Mouse (Mus musculus): ENCODE results near the gene Egfl8.

Gene Egfl8

DNA sequence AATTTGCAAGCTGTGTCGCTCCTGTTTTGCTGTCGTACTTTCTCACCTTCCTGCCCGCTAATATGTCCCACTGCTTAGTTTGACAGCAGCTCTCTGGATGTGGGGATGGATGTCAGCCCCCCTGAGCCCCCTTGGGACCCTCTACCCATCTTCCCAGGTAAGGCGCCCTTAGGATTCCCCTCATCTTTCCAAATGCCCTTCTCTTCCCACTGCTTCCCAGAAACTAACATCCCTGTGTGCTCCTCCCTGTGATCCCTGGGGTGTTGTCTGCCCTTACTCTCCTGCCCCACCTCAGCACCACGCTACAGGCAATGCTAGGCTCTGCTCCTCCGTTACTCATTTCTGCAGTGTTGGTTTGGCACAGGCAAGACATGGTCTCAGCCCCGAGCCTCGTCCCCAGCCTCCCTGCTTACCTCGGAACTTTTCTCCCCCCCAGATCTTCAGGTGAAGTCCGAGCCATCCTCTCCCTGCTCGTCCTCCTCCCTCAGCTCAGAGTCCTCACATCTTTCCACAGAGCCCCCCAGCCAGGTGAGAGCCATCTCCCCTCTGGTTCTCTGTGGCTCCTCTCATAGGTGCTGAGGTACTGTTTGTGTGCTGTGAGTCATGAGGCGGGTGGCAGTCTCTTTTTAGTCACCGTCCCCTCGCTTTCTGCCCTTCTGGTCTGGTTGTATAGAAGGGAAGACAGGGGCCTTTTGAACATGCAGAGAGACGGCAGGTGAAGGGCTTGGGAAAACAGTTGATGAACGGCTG is 32.5 kb upstream of the Egfl8 start:
- DNase-seq = no peak

DNA sequence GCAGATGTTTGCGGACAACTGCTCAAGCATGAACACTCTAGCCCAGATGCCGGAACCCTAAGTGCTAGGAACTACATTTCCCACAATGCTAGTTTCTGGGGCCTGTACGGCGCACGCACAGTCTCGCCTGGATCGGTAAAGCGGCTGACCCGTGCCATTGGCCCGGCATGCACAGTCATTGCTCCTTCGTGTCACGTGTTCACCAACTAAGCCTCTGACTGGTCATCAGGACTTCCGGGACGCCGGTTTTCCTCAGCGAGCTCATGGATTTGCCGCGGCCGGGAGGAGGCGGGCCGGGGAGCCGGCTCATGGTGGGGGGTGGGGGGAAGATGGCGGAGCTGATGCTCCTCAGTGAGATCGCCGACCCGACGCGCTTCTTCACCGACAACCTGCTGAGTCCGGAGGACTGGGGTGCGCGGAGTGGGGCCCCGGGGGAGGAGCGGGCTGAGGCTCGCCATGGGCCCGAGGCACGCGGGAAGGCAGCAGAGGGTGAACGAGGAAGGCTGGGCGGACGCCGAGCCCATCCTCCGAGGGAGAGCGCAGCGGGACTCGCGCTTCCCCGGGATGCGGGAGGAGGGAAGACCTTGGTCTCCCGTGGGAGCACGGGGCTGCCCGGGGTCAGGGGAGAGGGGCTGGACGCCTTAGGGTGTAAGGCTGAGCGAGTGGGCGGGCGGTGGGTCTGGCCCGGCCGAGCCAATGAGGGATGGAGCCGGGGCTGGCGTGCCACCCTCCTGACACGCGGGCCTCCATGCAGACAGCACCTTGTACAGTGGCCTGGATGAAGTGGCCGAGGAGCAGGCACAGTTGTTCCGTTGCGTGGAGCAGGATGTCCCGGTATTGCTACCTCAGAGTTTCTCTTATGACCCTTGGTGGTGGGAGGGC is 31.4 kb upstream of the Egfl8 start, which contains the start of gene Atf6b:
Gene Atf6b, plus strand, starts transcription at position 241 of the 882 bp plus-strand sequence.
- DNase-seq = peak; percentile 99

DNA sequence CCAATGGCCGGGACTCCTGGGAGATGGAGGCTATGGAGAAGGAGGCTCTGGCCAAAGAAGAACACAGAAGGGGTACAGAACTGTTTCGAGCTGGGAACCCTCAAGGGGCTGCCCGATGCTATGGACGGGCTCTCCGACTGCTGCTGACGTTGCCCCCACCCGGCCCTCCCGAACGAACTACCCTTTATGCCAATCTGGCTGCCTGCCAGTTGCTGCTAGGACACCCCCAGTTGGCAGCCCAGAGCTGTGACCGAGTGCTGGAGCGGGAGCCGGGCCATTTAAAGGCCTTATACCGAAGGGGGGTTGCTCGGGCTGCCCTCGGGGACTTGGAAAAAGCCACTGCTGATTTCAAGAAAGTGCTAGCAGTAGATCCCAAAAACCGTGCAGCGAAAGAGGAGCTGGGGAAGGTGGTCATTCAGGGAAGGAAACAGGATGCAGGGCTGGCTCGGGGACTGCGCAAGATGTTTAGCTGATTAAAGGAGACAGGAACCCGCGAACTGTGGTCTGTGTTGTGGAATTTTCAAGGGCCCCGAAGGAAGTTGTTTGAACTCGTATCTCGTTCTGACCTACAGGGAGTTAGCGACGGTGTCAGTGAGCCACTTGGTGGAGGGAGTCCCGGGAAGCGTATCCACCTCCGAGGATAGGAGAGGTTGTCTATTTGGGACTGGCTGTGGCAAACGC is 30.2 kb upstream of the Egfl8 start:
- no peak for DNase-seq

DNA sequence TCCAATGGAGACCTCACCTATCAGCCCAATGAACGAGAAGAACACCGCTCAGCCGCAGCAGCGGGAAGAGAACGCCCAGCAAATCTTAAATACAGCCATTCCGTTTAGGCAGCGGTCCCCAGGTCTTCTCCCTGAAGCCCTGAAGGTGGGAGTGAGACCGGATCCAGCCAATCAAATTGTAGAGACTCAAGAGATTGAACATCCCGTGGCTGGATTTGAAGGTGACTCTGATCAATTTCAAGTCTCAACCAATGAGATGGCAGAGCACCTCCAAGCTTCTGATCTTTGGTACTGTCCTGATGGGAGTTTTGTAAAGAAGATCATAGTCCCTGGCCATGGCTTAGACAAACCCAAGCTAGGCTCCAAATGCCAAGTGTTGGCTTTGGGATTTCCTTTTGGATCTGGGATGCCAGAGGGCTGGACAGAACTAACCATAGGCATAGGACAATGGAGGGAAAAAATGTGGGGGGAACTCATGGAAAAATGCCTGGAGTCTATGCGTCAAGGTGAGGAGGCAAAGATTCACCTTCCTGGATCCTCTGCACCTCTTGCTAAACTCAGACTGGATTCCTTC is 29.6 kb upstream of the Egfl8 start:
- DNase-seq = no peak

DNA sequence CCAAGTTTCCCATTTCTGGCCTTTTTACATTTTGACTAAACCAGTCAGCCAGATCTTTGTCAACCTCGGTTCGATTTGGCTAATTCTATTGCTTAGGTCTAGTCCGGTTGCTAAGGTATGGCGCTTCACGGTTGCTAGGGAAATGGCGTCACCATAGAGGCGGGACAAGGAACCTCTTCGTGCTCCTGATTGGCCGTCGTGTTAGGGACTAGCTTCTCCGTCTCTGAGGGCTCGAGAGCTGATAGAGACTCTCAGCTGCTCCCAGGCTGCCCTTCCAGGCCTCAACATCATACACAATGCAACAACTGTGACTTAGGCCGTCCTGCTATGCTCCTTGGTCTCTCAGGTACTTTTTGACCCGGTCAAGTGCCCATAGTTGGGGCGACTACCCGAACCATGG is 28.8 kb upstream of the Egfl8 start, which contains the start of gene Fkbpl:
Gene Fkbpl, plus strand, starts transcription at position 157 of the 400 bp plus-strand sequence.
- DNase-seq = peak; percentile 98

DNA sequence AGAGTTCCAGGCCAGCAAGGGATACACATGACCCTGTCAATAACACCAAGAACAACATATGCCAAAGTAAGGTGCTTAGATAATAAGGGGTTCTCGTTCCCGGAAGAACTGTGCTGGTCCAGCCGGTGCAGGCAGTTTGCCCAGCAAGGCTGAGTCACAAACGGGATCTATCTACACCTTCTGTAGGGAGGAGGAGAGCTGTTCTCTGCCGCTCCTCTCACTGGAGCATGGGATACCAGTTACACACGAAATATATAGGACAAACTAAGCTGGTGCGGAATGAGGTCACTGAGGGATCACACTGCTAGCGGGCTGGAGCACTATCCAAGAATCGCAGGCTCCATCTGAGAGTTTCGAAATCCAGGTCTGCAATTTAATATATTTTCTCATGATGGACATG is 28.2 kb upstream of the Egfl8 start:
- DNase-seq = no peak

DNA sequence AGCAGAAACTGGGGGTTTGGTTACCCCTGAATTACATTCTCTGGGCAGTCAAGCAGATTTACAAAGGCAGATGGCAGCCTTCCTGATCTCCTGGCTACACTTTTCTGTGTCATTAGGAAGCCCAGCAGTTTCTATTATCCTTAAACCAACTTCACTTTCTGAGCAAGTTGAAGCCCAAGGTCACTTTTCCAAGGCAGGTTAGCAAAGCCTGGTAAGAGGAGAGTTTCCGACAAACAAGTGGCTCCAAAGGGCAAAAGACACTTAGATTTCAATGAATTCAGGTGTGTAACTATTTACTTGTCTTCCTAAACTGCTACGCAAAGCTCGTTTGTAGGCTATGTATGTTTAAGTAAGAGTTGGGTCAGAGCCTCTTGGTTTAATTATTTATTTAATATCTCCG is 27.6 kb upstream of the Egfl8 start:
- DNase-seq = no peak

DNA sequence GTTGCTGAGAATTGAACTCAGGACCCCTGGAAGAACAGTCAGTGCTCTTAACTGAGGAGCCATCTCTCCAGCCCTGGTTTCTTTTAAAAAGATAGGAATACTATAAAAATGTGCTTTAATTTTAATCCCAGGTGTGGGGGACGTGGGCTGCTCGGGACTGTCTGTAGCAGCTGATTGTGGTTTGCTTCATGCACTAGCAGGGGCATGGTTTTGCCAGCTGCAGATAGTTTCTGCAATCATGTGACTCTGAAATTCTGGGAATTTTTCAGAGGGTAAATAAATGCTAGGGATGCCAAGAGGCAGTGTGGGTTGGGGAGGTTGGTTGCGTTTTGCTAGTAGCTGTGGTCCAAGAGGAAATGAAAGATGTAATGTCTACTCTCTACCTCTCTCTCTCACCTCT is 26.2 kb upstream of the Egfl8 start:
- DNase-seq = no peak

DNA sequence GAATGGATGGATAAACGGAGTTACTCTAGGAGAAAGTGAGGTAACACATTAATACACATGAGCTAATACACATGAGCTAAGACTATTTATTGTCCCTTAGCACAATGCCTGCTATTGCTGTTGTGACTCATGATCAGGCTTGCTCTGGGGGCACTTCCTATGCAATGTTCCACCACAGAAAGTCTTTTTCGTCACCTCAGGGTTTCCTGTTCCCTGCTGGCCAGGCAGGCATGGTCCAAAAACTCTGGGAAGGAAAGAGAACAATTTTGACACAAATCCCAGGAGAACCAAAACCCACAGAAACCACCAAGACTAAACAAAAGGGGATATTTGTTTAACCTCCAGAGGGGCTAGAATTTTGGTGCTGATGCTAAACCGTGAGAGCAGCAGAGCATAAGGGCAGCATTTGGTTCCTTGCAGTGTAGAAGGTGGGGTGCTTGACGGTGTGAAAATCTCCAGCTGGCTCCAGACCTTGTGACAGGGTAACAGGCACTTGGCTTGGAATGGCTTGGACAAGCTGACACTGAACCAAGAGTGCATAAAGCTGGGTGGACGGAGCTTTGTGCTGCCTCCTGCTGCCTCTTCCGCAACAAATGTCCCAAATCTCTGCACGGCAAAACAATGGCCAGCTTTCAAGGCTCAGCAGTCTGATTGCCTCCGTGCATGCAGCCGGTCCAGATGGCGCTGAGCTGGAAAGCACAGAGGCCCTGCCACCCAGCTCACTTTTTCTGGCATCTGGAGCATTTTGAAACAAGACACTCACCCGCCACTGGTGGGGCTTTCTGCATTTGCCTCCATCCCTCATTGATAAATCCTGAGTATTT is 25.2 kb upstream of the Egfl8 start:
- peak; percentile 86 for DNase-seq

DNA sequence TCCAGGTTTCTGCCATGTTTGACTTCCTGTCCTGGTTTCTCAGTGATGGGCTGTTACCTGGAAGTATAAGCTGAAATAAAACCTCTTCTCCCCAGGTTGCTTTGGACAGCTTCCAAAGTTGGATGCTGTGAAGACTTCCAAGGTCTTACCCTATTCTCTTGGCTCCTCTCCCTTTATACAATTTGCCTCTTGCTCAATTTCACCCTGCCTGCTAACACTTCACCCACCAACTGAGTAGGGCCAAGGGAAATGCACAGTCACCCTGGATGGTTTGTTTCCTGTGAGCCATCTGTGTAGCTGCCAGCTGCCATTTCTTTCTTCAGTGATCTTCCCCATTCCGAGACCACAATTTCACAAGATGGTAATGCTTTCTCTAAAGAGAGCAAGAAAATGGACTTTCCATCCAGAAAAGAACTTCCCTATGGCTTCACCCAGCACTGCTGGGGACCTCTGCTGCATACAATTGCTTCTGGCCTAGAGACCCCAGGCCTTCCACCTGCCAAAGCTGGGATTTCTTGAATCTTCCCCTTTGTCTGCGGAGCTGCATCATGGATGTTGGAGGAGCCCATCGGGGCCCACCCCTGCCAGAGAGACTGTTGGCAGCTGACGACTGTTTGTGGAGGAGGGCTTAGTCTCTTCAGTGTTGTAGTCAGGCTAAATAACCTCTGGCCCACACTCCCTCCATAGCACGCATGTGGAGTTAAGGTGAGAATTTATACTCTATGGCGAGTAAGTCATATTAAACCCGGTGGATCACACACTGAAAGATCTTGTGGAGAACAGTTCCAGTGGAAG is 23.9 kb upstream of the Egfl8 start:
- DNase-seq = no peak

DNA sequence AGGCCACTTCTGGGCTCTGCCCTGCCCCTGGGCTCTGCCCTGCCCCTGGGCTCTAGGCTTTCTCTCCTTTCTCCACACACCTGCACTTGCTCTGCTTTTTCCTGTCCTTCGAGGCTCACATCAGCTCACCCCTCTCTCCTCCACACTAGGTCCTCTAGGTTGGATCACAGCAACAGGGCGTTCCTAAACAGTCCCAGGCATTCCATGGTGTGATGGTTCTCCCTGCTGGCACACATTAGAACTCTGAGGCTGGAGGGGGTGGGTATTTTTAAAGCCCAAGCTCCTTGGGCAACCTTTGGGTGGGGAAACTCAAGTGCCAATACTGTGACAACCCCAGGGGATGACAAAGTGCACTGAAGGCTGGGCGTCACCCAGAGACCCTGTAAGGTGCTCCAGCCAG is 21.7 kb upstream of the Egfl8 start:
- no peak for DNase-seq

DNA sequence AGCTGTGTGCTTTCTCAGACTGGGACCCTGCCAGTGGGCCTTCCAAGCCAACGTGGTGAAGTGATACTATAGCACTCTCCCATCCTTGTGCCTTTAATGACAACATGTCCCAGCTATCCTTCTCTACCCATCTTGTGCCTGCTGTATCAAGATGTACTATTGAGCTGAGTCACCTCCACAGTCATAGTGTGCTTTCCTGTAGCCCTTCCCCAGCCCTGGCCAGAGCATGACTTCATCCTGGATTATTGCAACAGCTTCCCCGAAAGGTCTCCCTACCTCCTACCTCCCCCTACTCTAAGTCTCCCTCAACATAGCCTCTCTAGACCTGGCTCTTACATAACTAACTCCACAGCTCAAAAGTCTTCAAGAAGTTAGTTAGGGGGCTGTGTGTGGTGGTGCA is 19.9 kb upstream of the Egfl8 start:
- DNase-seq = no peak

DNA sequence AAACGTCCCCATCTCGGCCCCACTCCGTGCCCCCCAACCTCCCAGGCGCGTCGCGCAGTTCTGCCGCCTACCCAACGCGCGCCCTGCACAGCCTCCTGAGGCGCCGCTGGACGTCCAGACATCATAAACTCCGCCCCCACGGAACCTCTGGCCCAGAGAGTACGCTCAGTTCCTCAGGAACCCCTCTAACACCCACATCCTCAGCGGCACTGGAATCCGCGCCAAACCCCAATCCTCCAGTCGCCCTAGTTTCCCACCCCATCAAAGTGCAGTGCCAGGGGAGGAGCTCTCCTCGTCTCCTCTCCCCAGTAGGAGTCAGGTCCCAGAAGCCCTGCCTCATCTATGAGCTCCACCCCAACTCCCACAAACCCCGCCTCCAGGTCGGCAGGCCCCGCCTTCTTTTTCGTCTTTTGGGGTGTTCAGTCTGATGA is 16.5 kb upstream of the Egfl8 start:
- peak; percentile 94 for DNase-seq

DNA sequence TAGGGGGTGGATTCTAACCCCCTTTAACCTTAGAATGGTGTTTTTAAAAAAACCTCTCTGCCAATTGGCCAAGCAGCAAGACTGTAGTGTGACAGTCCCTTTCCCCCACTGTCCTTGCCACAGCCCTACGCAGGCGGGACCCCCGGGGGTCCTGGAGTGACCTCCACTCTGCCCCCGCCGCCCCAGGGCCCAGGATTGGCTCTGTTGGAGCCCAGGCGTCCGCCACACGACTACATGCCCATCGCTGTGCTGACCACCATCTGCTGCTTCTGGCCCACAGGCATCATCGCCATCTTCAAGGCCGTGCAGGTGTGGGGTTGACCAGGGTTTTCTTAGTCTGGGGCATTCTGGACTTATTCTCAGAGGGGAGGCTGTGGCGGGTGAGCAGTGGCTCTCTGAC is 15.9 kb upstream of the Egfl8 start:
- no peak for DNase-seq

DNA sequence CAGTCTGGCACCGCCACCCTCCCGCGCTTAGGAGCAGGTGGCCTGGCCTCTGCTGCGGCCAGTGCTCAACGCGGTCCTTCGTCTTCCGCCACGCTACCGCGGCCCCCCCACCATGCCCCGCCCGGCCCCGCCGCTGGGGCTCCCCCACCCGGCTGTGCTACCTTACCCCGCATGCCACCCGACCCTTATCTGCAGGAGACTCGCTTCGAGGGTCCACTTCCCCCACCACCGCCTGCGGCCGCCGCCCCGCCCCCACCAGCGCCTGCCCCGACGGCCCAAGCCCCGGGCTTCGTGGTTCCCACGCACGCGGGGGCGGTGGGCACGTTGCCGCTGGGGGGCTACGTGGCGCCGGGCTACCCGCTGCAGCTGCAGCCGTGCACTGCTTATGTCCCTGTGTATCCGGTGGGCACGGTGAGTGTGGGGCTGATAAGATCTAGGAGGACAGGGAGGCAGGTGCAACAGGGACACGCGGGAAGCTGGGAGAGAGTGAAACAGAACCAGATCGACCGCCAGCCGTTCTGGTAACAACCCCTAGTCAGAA is 15.1 kb upstream of the Egfl8 start:
- DNase-seq = no peak

DNA sequence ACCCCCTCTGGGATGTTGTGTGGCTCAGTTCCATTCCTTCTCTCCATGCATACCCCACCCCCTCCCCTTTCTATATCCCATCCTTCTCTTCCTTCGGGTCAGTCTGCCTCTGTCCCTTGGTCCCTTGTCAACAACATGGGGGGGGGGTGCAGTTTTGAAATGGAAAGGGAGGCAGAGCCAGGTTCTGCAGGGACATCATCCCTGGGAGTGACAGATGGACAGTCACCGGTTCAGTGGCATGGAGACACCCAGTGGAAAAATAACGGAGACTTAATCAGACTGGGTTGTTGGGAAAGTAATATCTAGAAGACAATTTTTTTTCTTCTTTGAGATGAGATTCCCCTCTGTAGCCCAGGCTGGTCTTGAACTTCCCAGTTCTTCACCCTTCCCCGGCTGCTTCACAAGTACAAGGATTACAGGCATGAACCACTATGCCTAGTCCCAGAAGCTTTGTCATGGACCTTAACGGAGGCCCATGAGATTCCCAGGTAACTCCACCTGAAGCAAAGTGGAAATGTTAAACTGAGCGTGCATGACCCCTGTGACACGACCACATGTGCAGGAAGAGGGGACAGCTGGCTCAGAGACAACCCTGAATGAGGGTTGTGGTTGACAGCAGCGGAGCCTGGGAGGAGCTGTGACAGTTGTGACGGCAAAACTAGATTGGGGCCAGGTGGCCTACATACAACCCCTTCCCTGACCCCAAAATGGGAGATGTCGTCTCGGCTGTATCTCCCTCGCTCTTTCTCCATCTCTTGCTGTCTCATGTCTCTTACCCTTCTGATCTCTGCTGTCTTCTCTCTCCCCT is 14.2 kb upstream of the Egfl8 start:
- no peak for DNase-seq

DNA sequence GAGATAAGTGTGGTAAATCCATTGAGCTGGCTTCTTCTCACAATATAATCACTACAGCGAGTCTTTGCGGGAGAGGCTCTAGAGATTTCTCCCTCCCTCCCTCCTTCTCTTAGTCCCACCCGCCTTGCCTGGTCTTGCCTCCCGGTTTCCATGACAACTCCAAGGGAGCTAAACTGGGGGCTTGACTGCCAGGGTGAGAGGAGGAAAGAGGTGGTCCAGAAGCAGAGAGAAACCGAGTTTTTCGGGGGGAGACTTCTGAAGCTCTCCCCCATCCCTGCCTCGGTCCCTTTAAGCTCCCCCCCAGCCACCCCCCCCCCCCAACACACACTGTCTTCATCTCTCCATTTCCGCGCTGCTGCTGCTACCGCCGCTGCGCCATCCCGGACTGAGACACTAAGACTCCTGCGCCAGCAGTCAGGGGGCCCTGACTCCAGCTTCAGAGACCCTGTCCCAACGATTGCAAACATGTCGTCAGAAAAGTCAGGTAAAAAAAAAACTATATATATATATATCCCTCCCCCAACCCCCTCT is 13.5 kb upstream of the Egfl8 start, which contains the start of gene Prrt1:
Gene Prrt1, plus strand, starts transcription at position 313 of the 531 bp plus-strand sequence.
- peak; percentile 87 for DNase-seq

DNA sequence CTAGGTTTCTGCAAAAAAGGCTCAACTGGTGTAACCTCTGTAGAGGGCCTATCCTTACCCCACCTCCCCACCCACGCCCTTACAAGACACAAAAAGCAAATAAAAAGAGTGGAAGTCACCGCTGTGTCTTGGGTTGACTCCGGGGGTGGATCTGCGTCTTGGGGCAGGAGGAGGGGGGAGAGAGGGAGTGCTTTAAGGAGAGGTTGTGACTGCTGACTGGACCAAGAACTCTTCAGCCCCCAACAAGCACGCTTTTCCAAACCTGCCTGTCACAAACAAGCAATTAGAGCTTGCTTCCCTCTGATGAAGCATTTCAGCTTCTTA is 12.8 kb upstream of the Egfl8 start:
- DNase-seq = no peak

DNA sequence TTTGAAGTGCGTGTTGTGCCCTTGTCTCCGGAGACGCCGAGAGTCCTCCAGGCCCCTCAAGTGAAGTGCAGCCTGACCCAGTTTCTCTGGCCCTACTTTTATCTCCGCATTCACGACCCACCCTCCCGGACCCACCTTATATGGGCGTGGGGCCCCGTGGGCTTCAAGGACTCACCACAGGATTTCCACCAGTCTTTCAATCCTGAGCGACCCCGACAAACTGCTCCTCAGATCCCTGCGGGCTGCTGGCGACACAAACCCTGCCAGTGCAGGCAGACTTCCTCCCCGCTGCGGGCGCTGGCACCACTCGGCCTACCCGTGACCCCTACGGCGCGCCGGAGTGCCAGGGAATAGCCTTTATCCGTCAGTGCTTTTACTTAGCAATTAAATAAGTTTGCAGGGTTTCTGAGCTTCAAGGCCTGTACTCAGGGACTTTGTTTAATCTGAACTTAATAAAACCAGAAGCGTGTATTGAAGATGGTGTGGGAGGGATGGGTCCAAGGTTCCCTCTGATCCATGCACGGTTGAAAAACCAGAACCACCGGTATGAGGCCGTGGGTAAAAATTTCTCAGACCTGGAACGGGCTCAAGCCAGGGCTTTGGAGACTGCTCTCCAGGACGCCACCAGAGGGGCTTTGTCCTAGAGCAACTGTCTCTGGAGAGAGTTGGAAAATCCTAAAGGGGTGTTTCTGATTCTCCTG is 12.3 kb upstream of the Egfl8 start, which contains the start of gene Ppt2:
Gene Ppt2, minus strand, starts transcription at position 568 of the 701 bp plus-strand sequence.
- no peak for DNase-seq

Measured in layer of hippocampus, adult 9-11 months (tissue).